Mouse (Mus musculus): ENCODE measurements around the gene Cox20. TPM values are rescaled to one million over a fixed set of nuclear protein-coding genes. Genes with fewer than 3 reads are reported as not detected.

Cox20 gene
- polyA plus RNA-seq, 1 experiment from 2014 or later = 133 TPM

GRCm38 (mm10) chr1:178303425-178303824 is 15.5 kb upstream of the Cox20 start:
- no peaks in the 10 kb centered on the region for H3K4me1 ChIP-seq
- WGBS = 29% methylated on average over 3 of the region's 3 CpGs
- ATAC-seq (ENCODE audit: low FRiP score, low read depth) = no peak
- H3K27ac ChIP-seq = no peak overlapping the region
- no peak overlapping the region for H3K9ac ChIP-seq
- H3K4me3 ChIP-seq = no peak overlapping the region
- H3K4me2 ChIP-seq (replicated peaks) = no peak overlapping the region
- H3K36me3 ChIP-seq = no peaks in the 10 kb centered on the region
- peaks cover 11% of the 10 kb centered on the region; the same call in 1 of the 2 replicates for H3K9me3 ChIP-seq
- H3K27me3 ChIP-seq = no peaks in the 10 kb centered on the region

- Histone ChIP-seq H3K36me3 (no peaks in the 10 kb centered on the region), H3K4me1 (no peaks in the 10 kb centered on the region), H3K4me2 (replicated peaks) (no peak overlapping the region), H3K27ac (no peak overlapping the region), H3K9ac (peak overlapping the region; percentile 4; the same call in 1 of the 2 replicates), H3K9me3 (no peaks in the 10 kb centered on the region), H3K4me3 (no peak overlapping the region), H3K27me3 (no peaks in the 10 kb centered on the region)
- no peak for ATAC-seq (ENCODE audit: low FRiP score, low read depth)
- WGBS = 66% methylated on average over 2 of the region's 2 CpGs
Observed at GRCm38 (mm10) chr1:178309487-178309886, 9.4 kb upstream of the Cox20 start.

- H3K9ac ChIP-seq = no peak overlapping the region
- WGBS = 55% methylated on average over 1 of the region's 1 CpGs
- no peak overlapping the region for H3K4me3 ChIP-seq
- no peak overlapping the region for H3K27ac ChIP-seq
- no peaks in the 10 kb centered on the region for H3K36me3 ChIP-seq
- H3K9me3 ChIP-seq = no peaks in the 10 kb centered on the region
- no peaks in the 10 kb centered on the region for H3K27me3 ChIP-seq
- no peak for ATAC-seq (ENCODE audit: low FRiP score, low read depth)
- no peak overlapping the region for H3K4me2 ChIP-seq (replicated peaks)
- no peaks in the 10 kb centered on the region for H3K4me1 ChIP-seq
Observed at GRCm38 (mm10) chr1:178310128-178310527, 8.8 kb upstream of the Cox20 start.

DNA sequence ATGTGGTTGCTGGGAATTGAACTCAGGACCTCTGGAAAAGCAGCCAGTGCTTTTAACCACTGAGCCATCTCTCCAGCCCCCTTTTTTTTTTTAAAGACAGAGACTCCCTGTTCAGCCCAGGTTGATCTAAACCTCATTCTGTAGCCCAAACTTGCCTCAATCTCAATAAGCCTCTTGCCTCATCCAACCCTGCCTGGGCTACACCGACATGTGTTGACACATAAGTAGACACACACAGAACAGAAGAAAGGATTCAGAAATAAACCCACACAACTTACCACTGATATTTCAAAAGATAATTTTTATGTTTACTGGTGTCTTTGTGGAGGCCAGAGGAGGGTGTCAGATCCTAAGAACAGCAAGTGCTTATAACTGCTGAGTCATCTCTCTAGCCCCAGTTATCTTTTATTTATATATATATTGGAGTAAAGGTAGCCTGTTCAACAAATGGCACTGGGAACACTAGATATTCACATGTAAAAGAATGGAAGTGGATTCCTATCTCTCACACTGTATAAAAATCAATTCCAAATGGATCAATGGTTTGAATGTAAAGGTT is 5.8 kb upstream of the Cox20 start:
- ATAC-seq (ENCODE audit: low FRiP score, low read depth) = no peak
- WGBS = 97% methylated on average over 1 of the region's 1 CpGs

DNA sequence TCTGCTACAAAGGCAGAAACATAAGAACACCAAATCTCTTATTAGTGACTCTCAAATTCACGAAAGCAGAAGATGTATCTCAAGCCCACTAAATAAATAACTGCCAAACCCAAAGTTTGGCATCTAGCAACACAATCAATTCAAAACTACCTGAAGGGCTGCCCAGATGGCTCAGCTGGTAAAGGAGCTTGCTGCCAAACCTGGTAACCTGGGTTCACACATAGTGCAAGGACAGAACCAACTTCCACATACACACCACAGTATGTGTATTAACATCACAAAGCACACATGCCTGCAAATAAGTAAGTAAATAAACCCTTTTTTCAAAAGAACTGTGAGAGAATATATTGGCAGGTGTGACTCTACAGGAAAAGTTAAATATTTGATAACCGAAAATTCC is 4.7 kb upstream of the Cox20 start:
- no peak overlapping the region for H3K4me3 ChIP-seq
- H3K36me3 ChIP-seq = no peaks in the 10 kb centered on the region
- no peaks in the 10 kb centered on the region for H3K9me3 ChIP-seq
- H3K4me1 ChIP-seq = peaks cover 5% of the 10 kb centered on the region; the same call in 1 of the 2 replicates
- no peaks in the 10 kb centered on the region for H3K27me3 ChIP-seq
- H3K27ac ChIP-seq = no peak overlapping the region
- H3K9ac ChIP-seq = no peak overlapping the region
- ATAC-seq (ENCODE audit: low FRiP score, low read depth) = no peak
- WGBS = 93% methylated on average over 2 of the region's 2 CpGs
- H3K4me2 ChIP-seq (replicated peaks) = no peak overlapping the region

More for the DNA sequence above, 5.8 kb upstream of the Cox20 start:
- Histone ChIP-seq H3K36me3 (no peaks in the 10 kb centered on the region), H3K27me3 (no peaks in the 10 kb centered on the region), H3K9ac (no peak overlapping the region), H3K9me3 (no peaks in the 10 kb centered on the region), H3K4me2 (replicated peaks) (no peak overlapping the region), H3K4me3 (no peak overlapping the region), H3K4me1 (peaks cover 5% of the 10 kb centered on the region; the same call in 1 of the 2 replicates), H3K27ac (no peak overlapping the region)

- peaks cover 29% of the 10 kb centered on the region for H3K4me1 ChIP-seq
- peak overlapping the region; percentile 78 for H3K4me2 ChIP-seq (replicated peaks)
- WGBS = 40% methylated on average over 10 of the region's 10 CpGs
- no peaks in the 10 kb centered on the region for H3K27me3 ChIP-seq
- H3K36me3 ChIP-seq = peaks cover 18% of the 10 kb centered on the region
- no peaks in the 10 kb centered on the region for H3K9me3 ChIP-seq
- peak overlapping the region; percentile 65 for H3K4me3 ChIP-seq
- H3K27ac ChIP-seq = peak overlapping the region; percentile 100; the same call in 1 of the 2 replicates
- H3K9ac ChIP-seq = peak overlapping the region; percentile 85
- no peak for ATAC-seq (ENCODE audit: low FRiP score, low read depth)
Observed at GRCm38 (mm10) chr1:178317275-178318001, 1.5 kb upstream of the Cox20 start.

DNA sequence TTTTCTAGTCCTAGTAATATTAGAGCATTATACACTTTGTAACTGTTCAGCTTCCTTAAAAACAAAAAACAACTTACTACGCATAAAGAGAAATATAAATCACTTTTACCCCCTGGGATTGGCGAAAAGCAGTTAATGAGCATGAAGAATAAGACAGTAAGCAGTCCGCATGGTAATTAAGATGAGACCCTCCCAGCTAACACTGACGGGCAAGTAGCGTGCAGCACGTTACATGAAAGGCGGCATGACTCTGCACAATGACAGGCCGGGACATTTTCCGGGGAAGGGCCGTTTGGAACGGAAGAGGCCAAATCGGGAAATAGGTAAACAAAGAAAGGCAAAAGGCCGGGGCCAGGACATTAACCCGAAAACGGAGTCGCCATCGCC is 935 bp upstream of the Cox20 start:
- ATAC-seq (ENCODE audit: low FRiP score, low read depth) = peak; percentile 60
- H3K27ac ChIP-seq = peak overlapping the region; percentile 100
- no peaks in the 10 kb centered on the region for H3K27me3 ChIP-seq
- H3K4me2 ChIP-seq (replicated peaks) = peak overlapping the region; percentile 78
- WGBS = under 1% methylated on average over 17 of the region's 17 CpGs
- no peaks in the 10 kb centered on the region for H3K9me3 ChIP-seq
- peaks cover 34% of the 10 kb centered on the region for H3K4me1 ChIP-seq
- H3K4me3 ChIP-seq = peak overlapping the region; percentile 65
- H3K36me3 ChIP-seq = peaks cover 24% of the 10 kb centered on the region
- peak overlapping the region; percentile 85 for H3K9ac ChIP-seq

DNA sequence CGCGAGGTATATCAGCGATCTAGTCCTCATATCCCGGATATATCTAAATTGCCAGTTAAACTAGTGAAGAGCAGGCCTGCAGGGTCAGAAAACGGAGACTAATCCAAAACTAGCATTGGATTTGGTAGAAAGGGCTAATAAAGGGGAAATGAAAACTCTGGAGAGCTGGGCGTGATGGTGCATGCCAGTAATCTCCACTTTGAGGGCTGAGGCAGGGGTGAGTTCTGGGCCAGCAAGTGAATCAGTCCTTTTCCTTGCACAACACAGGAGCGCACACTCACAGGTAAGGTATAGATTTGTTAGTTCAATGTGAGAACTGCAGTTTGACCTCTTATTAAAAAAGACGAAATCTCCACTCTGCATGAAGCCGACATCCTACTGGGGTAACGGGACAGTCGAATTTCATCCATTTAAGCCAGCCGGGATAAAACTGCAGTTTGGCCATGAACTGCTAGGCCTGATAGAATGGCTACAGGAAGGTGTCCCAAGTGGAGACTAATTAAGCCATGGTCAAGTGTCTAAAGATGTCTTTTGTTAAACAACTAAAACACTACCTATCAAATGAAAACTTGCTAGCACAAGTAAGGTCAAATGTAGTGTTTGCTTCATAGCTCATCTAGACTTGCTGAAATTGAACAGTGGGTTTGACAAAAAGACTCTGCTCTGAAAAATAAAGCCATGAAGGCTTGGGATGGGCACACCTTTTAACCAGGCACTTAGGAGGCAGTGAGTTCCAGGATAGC is 536 bp downstream of the Cox20 start:
- H3K4me3 ChIP-seq = peak overlapping the region; percentile 65
- ATAC-seq (ENCODE audit: low FRiP score, low read depth) = peak; percentile 26; the same call in 1 of the 2 replicates
- peaks cover 38% of the 10 kb centered on the region for H3K4me1 ChIP-seq
- peak overlapping the region; percentile 85 for H3K9ac ChIP-seq
- peaks cover 34% of the 10 kb centered on the region for H3K36me3 ChIP-seq
- WGBS = 1% methylated on average over 12 of the region's 12 CpGs
- H3K9me3 ChIP-seq = no peaks in the 10 kb centered on the region
- H3K27ac ChIP-seq = peak overlapping the region; percentile 100
- H3K4me2 ChIP-seq (replicated peaks) = peak overlapping the region; percentile 78
- H3K27me3 ChIP-seq = no peaks in the 10 kb centered on the region

- H3K9me3 ChIP-seq = no peaks in the 10 kb centered on the region
- H3K27ac ChIP-seq = peak overlapping the region; percentile 100
- ATAC-seq (ENCODE audit: low FRiP score, low read depth) = no peak
- H3K4me2 ChIP-seq (replicated peaks) = peak overlapping the region; percentile 78
- peak overlapping the region; percentile 65 for H3K4me3 ChIP-seq
- peak overlapping the region; percentile 85 for H3K9ac ChIP-seq
- H3K4me1 ChIP-seq = peaks cover 38% of the 10 kb centered on the region
- H3K36me3 ChIP-seq = peaks cover 41% of the 10 kb centered on the region
- no peaks in the 10 kb centered on the region for H3K27me3 ChIP-seq
- 28% methylated on average over 8 of the region's 8 CpGs for WGBS
Observed at GRCm38 (mm10) chr1:178320038-178320722, 1.2 kb downstream of the Cox20 start.

GRCm38 (mm10) chr1:178320723-178321590 is 2.0 kb downstream of the Cox20 start:
- Histone ChIP-seq H3K27ac (peak overlapping the region; percentile 100; the same call in 1 of the 2 replicates), H3K9me3 (no peaks in the 10 kb centered on the region), H3K36me3 (peaks cover 46% of the 10 kb centered on the region), H3K4me1 (peaks cover 38% of the 10 kb centered on the region), H3K4me3 (peak overlapping the region; percentile 65), H3K27me3 (no peaks in the 10 kb centered on the region), H3K9ac (peak overlapping the region; percentile 85), H3K4me2 (replicated peaks) (peak overlapping the region; percentile 78)
- 44% methylated on average over 5 of the region's 5 CpGs for WGBS
- ATAC-seq (ENCODE audit: low FRiP score, low read depth) = no peak

- no peak for ATAC-seq (ENCODE audit: low FRiP score, low read depth)
- peak overlapping the region; percentile 78 for H3K4me2 ChIP-seq (replicated peaks)
- H3K36me3 ChIP-seq = peaks cover 52% of the 10 kb centered on the region
- no peak overlapping the region for H3K27ac ChIP-seq
- WGBS = 61% methylated on average over 4 of the region's 4 CpGs
- peaks cover 38% of the 10 kb centered on the region for H3K4me1 ChIP-seq
- H3K4me3 ChIP-seq = no peak overlapping the region
- no peaks in the 10 kb centered on the region for H3K27me3 ChIP-seq
- H3K9me3 ChIP-seq = no peaks in the 10 kb centered on the region
- H3K9ac ChIP-seq = no peak overlapping the region
Observed at GRCm38 (mm10) chr1:178321730-178322357, 2.9 kb downstream of the Cox20 start.

All from limb, embryonic 13.5 days (tissue).